Mouse (Mus musculus): ENCODE measurements around the gene Arsg.

GRCm38 (mm10) chr11:109475717-109476116 lies 2.5 kb downstream of the Arsg start:
- TF ChIP-seq CTCF (IDR thresholded peaks at IDR 0.05; ENCODE audit: low read depth, low read length) (no peak), EP300 (IDR thresholded peaks at IDR 0.05; ENCODE audit: insufficient read depth, low read depth, low read length) (no peak)

Measured in ES-Bruce4 (cell line).